Mouse (Mus musculus): ENCODE measurements around the gene Nsg2. TPM values are rescaled to one million over a fixed set of nuclear protein-coding genes. Genes with fewer than 3 reads are reported as not detected.

Gene Nsg2
- total RNA-seq, 2 experiments from 2014 or later = 1.2 to 8.5 TPM

- DNase-seq = peak in 1 of 2 experiments; percentile 16
- intact Hi-C loops (cut with DNase I) = loop anchor here (10.0 kb wide), 1 partner anchor 125 kb away; no protein-coding TSS in a partner anchor
Observed at GRCm38 (mm10) chr11:32009961-32010662, 9.8 kb downstream of the Nsg2 start.

- DNase-seq = no peak
- intact Hi-C loops (cut with DNase I) = no loop called here
Observed at GRCm38 (mm10) chr11:32010663-32010970, 10.4 kb downstream of the Nsg2 start.

- intact Hi-C loops (cut with DNase I) = no loop called here
- no peak for DNase-seq
Observed at GRCm38 (mm10) chr11:32011867-32012603, 11.8 kb downstream of the Nsg2 start.

GRCm38 (mm10) chr11:32013014-32013427 is 12.8 kb downstream of the Nsg2 start:
- DNase-seq = no peak
- intact Hi-C loops (cut with DNase I) = no loop called here

- DNase-seq = no peak
- intact Hi-C loops (cut with DNase I) = no loop called here
Observed at GRCm38 (mm10) chr11:32013561-32013960, 13.3 kb downstream of the Nsg2 start.

GRCm38 (mm10) chr11:32018201-32018600 is 17.9 kb downstream of the Nsg2 start:
- intact Hi-C loops (cut with DNase I) = no loop called here
- DNase-seq = no peak

GRCm38 (mm10) chr11:32020031-32020965 is 20.0 kb downstream of the Nsg2 start:
- DNase-seq = peak; percentile 11 to 41
- intact Hi-C loops (cut with DNase I) = loop anchor here (5.0 kb wide), 1 partner anchor 42 kb away; no protein-coding TSS in a partner anchor

GRCm38 (mm10) chr11:32026634-32027033 is 26.4 kb downstream of the Nsg2 start:
- DNase-seq = no peak
- intact Hi-C loops (cut with DNase I) = no loop called here

- intact Hi-C loops (cut with DNase I) = no loop called here
- DNase-seq = no peak
Observed at GRCm38 (mm10) chr11:32027474-32028342, 27.4 kb downstream of the Nsg2 start.

- intact Hi-C loops (cut with DNase I) = no loop called here
- DNase-seq = no peak
Observed at GRCm38 (mm10) chr11:32028605-32029004, 28.3 kb downstream of the Nsg2 start.

GRCm38 (mm10) chr11:32029356-32029755 is 29.1 kb downstream of the Nsg2 start:
- DNase-seq = no peak
- intact Hi-C loops (cut with DNase I) = no loop called here

GRCm38 (mm10) chr11:32031396-32031795 is 31.1 kb downstream of the Nsg2 start:
- no peak for DNase-seq
- intact Hi-C loops (cut with DNase I) = no loop called here

- intact Hi-C loops (cut with DNase I) = no loop called here
- no peak for DNase-seq
Observed at GRCm38 (mm10) chr11:32032053-32032452, 31.8 kb downstream of the Nsg2 start.

GRCm38 (mm10) chr11:32035831-32036230 is 35.6 kb downstream of the Nsg2 start:
- DNase-seq = no peak
- intact Hi-C loops (cut with DNase I) = no loop called here

- intact Hi-C loops (cut with DNase I) = no loop called here
- no peak for DNase-seq
Observed at GRCm38 (mm10) chr11:32039656-32040055, 39.4 kb downstream of the Nsg2 start.

GRCm38 (mm10) chr11:32057389-32057788 is 57.1 kb downstream of the Nsg2 start:
- DNase-seq = no peak
- intact Hi-C loops (cut with DNase I) = no loop called here

- DNase-seq = no peak
- intact Hi-C loops (cut with DNase I) = no loop called here
Observed at GRCm38 (mm10) chr11:32057861-32058260, 57.6 kb downstream of the Nsg2 start.

- no peak for DNase-seq
- intact Hi-C loops (cut with DNase I) = loop anchor here (5.0 kb wide), 1 partner anchor 39 kb away; no protein-coding TSS in a partner anchor
Observed at GRCm38 (mm10) chr11:32061020-32061419, 60.8 kb downstream of the Nsg2 start.

GRCm38 (mm10) chr11:32061874-32062273 is 61.6 kb downstream of the Nsg2 start:
- intact Hi-C loops (cut with DNase I) = loop anchor here (5.0 kb wide), 1 partner anchor 40 kb away; no protein-coding TSS in a partner anchor
- peak in 1 of 2 experiments; percentile 4 for DNase-seq
